Mouse (Mus musculus) bone marrow macrophage, adult 2 months (primary cell): ENCODE measurements around the gene a.

ENCODE experiments used
- CTCF ChIP-seq: IDR thresholded peaks from 2 replicates; pipeline ENCODE4 v1.5.1; 2012; ENCODE audit warnings: low read depth, mild to moderate bottlenecking, low read length, moderate library complexity
- POLR2A ChIP-seq: IDR thresholded peaks from 2 replicates; pipeline ENCODE4 v1.6.1; 2012; ENCODE audit warnings: mild to moderate bottlenecking, low read depth, low read length, borderline replicate concordance

DNA sequence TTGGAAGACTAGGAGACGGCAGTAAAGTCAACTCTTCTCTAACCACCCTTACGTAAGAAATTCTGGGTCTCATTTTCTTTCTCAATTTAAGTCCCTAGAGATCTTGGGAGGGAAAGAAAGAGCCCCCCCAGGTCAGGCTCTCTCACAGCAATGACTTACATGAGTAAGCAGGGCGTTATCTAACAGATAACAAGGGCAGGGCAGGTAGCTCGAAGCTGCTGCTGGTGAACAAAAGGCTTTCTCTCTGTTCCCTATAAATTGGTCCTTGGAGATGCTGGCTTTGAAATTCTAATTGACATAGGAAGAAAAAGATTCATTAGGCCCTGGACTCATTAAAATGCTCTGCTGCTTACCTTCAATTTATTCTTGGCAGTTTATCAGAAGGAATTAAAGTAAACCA, 41.3 kb downstream of the a start:
- no peak for TF ChIP-seq CTCF
- no peak for TF ChIP-seq POLR2A
